Mouse (Mus musculus) midbrain, embryonic 11.5 days (tissue): Measurements from ENCODE around the gene Gm29427. TPM values are rescaled to one million over a fixed set of nuclear protein-coding genes. Genes with fewer than 3 reads are reported as not detected.

ENCODE experiments used
- ATAC-seq: fragments of 200-750 bp; cut with Nextera tagmentation; 2 replicates; pipeline ENCODE4 v1.8.0; 2017; ENCODE audit warnings: moderate TSS enrichment, moderate library complexity; ENCODE audit not compliant: low FRiP score
- DNase-seq: peaks from one replicate; pipeline ENCODE4 v3.0.0; 2015; ENCODE audit warnings: low spot score; ENCODE audit errors: missing footprints
- H3K27ac ChIP-seq: fragments of 300-500 bp; sonication (generic); 2 replicates; pipeline ENCODE4 v1.5.1; 2014; ENCODE audit warnings: low read depth, low read length
- H3K27me3 ChIP-seq: fragments of 300-500 bp; sonication (generic); 2 replicates; pipeline ENCODE4 v1.6.1; 2014; ENCODE audit warnings: mild to moderate bottlenecking, low read length, moderate library complexity, mixed read lengths; ENCODE audit not compliant: control insufficient read depth, insufficient read depth
- H3K36me3 ChIP-seq: fragments of 300-500 bp; sonication (generic); 2 replicates; pipeline ENCODE4 v1.6.1; 2014; ENCODE audit warnings: mild to moderate bottlenecking, low read length, moderate library complexity, mixed read lengths; ENCODE audit not compliant: control insufficient read depth, insufficient read depth
- H3K4me1 ChIP-seq: fragments of 300-500 bp; sonication (generic); 2 replicates; pipeline ENCODE4 v1.6.1; 2014; ENCODE audit warnings: low read length; ENCODE audit not compliant: control insufficient read depth, insufficient read depth
- H3K4me2 ChIP-seq: fragments of 300-500 bp; sonication (generic); 2 replicates; pipeline ENCODE4 v1.6.1; 2014; ENCODE audit warnings: mild to moderate bottlenecking, moderate library complexity
- H3K4me3 ChIP-seq: fragments of 300-500 bp; sonication (generic); 2 replicates; pipeline ENCODE4 v1.5.1; 2014; ENCODE audit warnings: low read depth, low read length
- H3K9ac ChIP-seq: fragments of 300-500 bp; sonication (generic); 2 replicates; pipeline ENCODE4 v1.6.1; 2014; ENCODE audit warnings: low read length
- H3K9me3 ChIP-seq: fragments of 300-500 bp; sonication (generic); 2 replicates; pipeline ENCODE4 v1.6.1; 2016; ENCODE audit warnings: low read length; ENCODE audit not compliant: control insufficient read depth
- WGBS: fragments of 180-500 bp; shearing (Covaris S2); extraction: QIAGEN DNeasy Blood & Tissue Kit; methylation state at CpG from one replicate; pipeline ENCODE4 v1.1.7; 2014; 5-methylcytosine and 5-hydroxymethylcytosine counted together
- polyA plus RNA-seq: library from polyadenylated mRNA; unstranded; fragments of >200 nt; fragmentation: Nextera tagmentation; extraction: Ambion mirVana; gene quantifications from 2 replicates; pipeline ENCODE4 v1.2.1, GENCODE M21; 2014

The Gm29427 gene
- not detected in 2 replicates for polyA plus RNA-seq

GRCm38 (mm10) chr1:130715561-130716217 lies at the start of gene Gm29427:
Gene Gm29427, minus strand, starts transcription at chr1:130715799.
- no peaks in the 10 kb centered on the region for H3K36me3 ChIP-seq
- under 1% methylated on average over 35 of the region's 38 CpGs for WGBS
- DNase-seq (peak; percentile 98), ATAC-seq (peak; percentile 90)
- H3K27me3 ChIP-seq: no peaks in the 10 kb centered on the region
- H3K4me3 ChIP-seq: peak within 1 kb of the TSS; percentile 71
- H3K27ac ChIP-seq: peak within 1 kb of the TSS; percentile 10
- H3K4me1 ChIP-seq: peaks cover 12% of the 10 kb centered on the region
- peak within 1 kb of the TSS; percentile 83 for H3K9ac ChIP-seq
- H3K9me3 ChIP-seq: no peaks in the 10 kb centered on the region
- H3K4me2 ChIP-seq: peak within 1 kb of the TSS; percentile 89

DNA sequence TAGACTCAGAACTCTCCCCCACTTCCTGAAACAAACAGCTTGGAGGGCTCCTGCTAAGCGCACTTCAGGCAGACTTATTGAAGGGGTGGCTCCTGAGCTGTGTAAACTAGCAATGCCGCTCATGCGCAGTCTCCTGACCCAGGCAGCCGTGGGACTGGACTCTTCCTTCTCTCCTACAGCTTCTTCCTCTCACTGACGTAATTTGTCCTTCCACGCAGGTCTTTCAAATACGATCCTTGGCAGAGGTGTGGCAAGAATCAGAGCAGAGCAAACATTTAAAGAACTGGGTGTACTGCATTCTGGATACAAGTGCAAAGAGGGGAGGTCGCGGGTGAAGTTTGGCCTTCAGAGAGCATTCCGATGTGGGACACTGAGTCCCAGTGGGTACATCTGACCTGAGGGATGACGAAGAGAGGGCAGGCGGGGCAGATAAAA lies 48.4 kb upstream of the Gm29427 start:
- Histone ChIP-seq H3K4me3 (no peak overlapping the region), H3K9me3 (no peaks in the 10 kb centered on the region), H3K36me3 (no peaks in the 10 kb centered on the region), H3K9ac (no peak overlapping the region), H3K27me3 (no peaks in the 10 kb centered on the region), H3K27ac (no peak overlapping the region), H3K4me2 (no peak overlapping the region), H3K4me1 (no peaks in the 10 kb centered on the region)
- WGBS: 92% methylated on average over 12 of the region's 12 CpGs
- no peak for ATAC-seq
- DNase-seq: no peak

- Histone ChIP-seq H3K27ac (no peak overlapping the region), H3K9ac (no peak overlapping the region), H3K36me3 (no peaks in the 10 kb centered on the region), H3K4me2 (no peak overlapping the region), H3K9me3 (no peaks in the 10 kb centered on the region), H3K27me3 (no peaks in the 10 kb centered on the region), H3K4me3 (no peak overlapping the region), H3K4me1 (no peaks in the 10 kb centered on the region)
- peak; percentile 56 for DNase-seq
- 89% methylated on average over 3 of the region's 3 CpGs for WGBS
- ATAC-seq: no peak
These were observed 46.6 kb upstream of the Gm29427 start for GRCm38 (mm10) chr1:130762045-130762760.

- no peak overlapping the region for H3K4me3 ChIP-seq
- no peaks in the 10 kb centered on the region for H3K4me1 ChIP-seq
- H3K27me3 ChIP-seq: no peaks in the 10 kb centered on the region
- no peaks in the 10 kb centered on the region for H3K36me3 ChIP-seq
- peak; percentile 49 for DNase-seq
- H3K27ac ChIP-seq: no peak overlapping the region
- no peak overlapping the region for H3K9ac ChIP-seq
- WGBS: 83% methylated on average over 1 of the region's 1 CpGs
- no peaks in the 10 kb centered on the region for H3K9me3 ChIP-seq
- no peak for ATAC-seq
- H3K4me2 ChIP-seq: no peak overlapping the region
These were observed 46.0 kb upstream of the Gm29427 start for GRCm38 (mm10) chr1:130761597-130761996.

GRCm38 (mm10) chr1:130759689-130760088 lies 44.1 kb upstream of the Gm29427 start:
- Histone ChIP-seq H3K9me3 (no peaks in the 10 kb centered on the region), H3K4me2 (no peak overlapping the region), H3K4me3 (no peak overlapping the region), H3K4me1 (no peaks in the 10 kb centered on the region), H3K27me3 (no peaks in the 10 kb centered on the region), H3K36me3 (no peaks in the 10 kb centered on the region), H3K27ac (no peak overlapping the region), H3K9ac (no peak overlapping the region)
- peak; percentile 68 for DNase-seq
- no peak for ATAC-seq
- WGBS: 84% methylated on average over 9 of the region's 9 CpGs

GRCm38 (mm10) chr1:130746819-130747218 lies 31.2 kb upstream of the Gm29427 start:
- ATAC-seq (no peak), DNase-seq (peak; percentile 35)
- H3K9me3 ChIP-seq: no peaks in the 10 kb centered on the region
- no peaks in the 10 kb centered on the region for H3K27me3 ChIP-seq
- WGBS: 80% methylated on average over 3 of the region's 3 CpGs
- no peaks in the 10 kb centered on the region for H3K4me1 ChIP-seq
- H3K27ac ChIP-seq: no peak overlapping the region
- H3K4me2 ChIP-seq: no peak overlapping the region
- no peak overlapping the region for H3K4me3 ChIP-seq
- H3K9ac ChIP-seq: no peak overlapping the region
- H3K36me3 ChIP-seq: no peaks in the 10 kb centered on the region

DNA sequence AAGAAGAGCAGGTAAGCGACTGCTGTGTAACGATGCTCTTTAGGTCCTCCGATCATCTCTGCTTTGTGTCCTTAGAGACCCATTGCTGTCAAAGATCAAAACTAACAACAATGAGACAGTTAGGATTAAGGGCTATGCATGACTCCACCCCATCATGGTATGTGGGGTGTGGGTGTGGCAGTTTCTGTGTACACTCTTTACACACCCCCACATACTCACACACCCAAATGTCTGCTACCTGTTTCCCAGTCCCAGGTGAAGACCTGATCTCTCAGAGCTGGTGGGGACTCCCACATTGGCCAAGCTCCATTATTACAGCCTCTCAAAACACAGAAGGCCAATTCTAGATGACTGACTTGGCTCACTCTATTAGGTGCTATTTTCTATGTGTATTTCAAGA lies 30.0 kb upstream of the Gm29427 start:
- H3K4me3 ChIP-seq: no peak overlapping the region
- H3K4me1 ChIP-seq: no peaks in the 10 kb centered on the region
- no peaks in the 10 kb centered on the region for H3K9me3 ChIP-seq
- no peaks in the 10 kb centered on the region for H3K27me3 ChIP-seq
- ATAC-seq (no peak), DNase-seq (peak; percentile 60)
- WGBS: 90% methylated on average over 3 of the region's 3 CpGs
- no peak overlapping the region for H3K4me2 ChIP-seq
- no peak overlapping the region for H3K9ac ChIP-seq
- no peaks in the 10 kb centered on the region for H3K36me3 ChIP-seq
- H3K27ac ChIP-seq: no peak overlapping the region

- Histone ChIP-seq H3K27ac (no peak overlapping the region), H3K4me3 (no peak overlapping the region)
- DNase-seq: peak; percentile 54
These were observed 29.4 kb upstream of the Gm29427 start for GRCm38 (mm10) chr1:130744961-130745360.

GRCm38 (mm10) chr1:130744217-130744616 lies 28.6 kb upstream of the Gm29427 start:
- Histone ChIP-seq H3K9ac (no peak overlapping the region), H3K9me3 (no peaks in the 10 kb centered on the region), H3K4me2 (no peak overlapping the region), H3K4me1 (no peaks in the 10 kb centered on the region), H3K36me3 (no peaks in the 10 kb centered on the region), H3K27ac (no peak overlapping the region), H3K27me3 (no peaks in the 10 kb centered on the region), H3K4me3 (no peak overlapping the region)
- 80% methylated on average over 2 of the region's 2 CpGs for WGBS
- ATAC-seq (no peak), DNase-seq (peak; percentile 56)

More at GRCm38 (mm10) chr1:130744961-130745360, 29.4 kb upstream of the Gm29427 start:
- WGBS: 91% methylated on average over 5 of the region's 5 CpGs
- no peak for ATAC-seq
- Histone ChIP-seq H3K36me3 (no peaks in the 10 kb centered on the region), H3K4me1 (no peaks in the 10 kb centered on the region), H3K9ac (no peak overlapping the region), H3K27me3 (no peaks in the 10 kb centered on the region), H3K9me3 (no peaks in the 10 kb centered on the region), H3K4me2 (no peak overlapping the region)
